Mouse (Mus musculus) spleen, adult 2 months (tissue): ENCODE data around the gene Dcbld2. TPM values are rescaled to one million over a fixed set of nuclear protein-coding genes. Genes with fewer than 3 reads are reported as not detected.

Experiments
- DNase-seq, 2 experiments: peaks; one replicate each; pipeline versions ENCODE4 v3.0.0 to v3.0.0-alpha.2; 2012 to 2021; ENCODE audit warnings: low spot score in 2 of 2, low read depth in 1 of 2
- H3K27ac ChIP-seq: fragments of 200-500 bp; 2 replicates; pipeline ENCODE4 v1.5.1; 2012; ENCODE audit warnings: low read length, inconsistent platforms; ENCODE audit not compliant: insufficient read depth
- H3K27me3 ChIP-seq: fragments of 200-500 bp; 2 replicates; pipeline ENCODE4 v1.6.1; 2012; ENCODE audit warnings: mild to moderate bottlenecking, moderate library complexity, low read length, inconsistent platforms; ENCODE audit not compliant: control insufficient read depth, insufficient read depth
- H3K36me3 ChIP-seq: fragments of 200-500 bp; 2 replicates; pipeline ENCODE4 v1.6.1; 2012; ENCODE audit warnings: mild to moderate bottlenecking, low read length, inconsistent platforms; ENCODE audit not compliant: control insufficient read depth, insufficient read depth
- H3K4me1 ChIP-seq: fragments of 200-500 bp; 2 replicates; pipeline ENCODE4 v1.6.1; 2011; ENCODE audit warnings: inconsistent platforms; ENCODE audit not compliant: control insufficient read depth, insufficient read depth, insufficient read length
- H3K4me3 ChIP-seq: fragments of 200-500 bp; 2 replicates; pipeline ENCODE4 v1.5.1; 2011; ENCODE audit warnings: mild to moderate bottlenecking, inconsistent platforms; ENCODE audit not compliant: insufficient read depth, insufficient read length; ENCODE audit errors: extremely low read depth
- CTCF ChIP-seq: fragments of 200-500 bp; IDR thresholded peaks from 2 replicates; pipeline ENCODE4 v1.5.1; 2011; ENCODE audit warnings: mild to moderate bottlenecking, inconsistent platforms; ENCODE audit not compliant: insufficient read depth, insufficient read length, insufficient replicate concordance; ENCODE audit errors: extremely low read depth
- POLR2A ChIP-seq: fragments of 200-500 bp; IDR thresholded peaks from 2 replicates; pipeline ENCODE4 v1.6.1; 2011; ENCODE audit warnings: low read depth, low read length, inconsistent platforms
- WGBS: fragments of 180-500 bp; shearing (Covaris S2); methylation state at CpG from one replicate; pipeline ENCODE4 v1.1.7; 2018; 5-methylcytosine and 5-hydroxymethylcytosine counted together
- polyA plus RNA-seq: library from polyadenylated mRNA; depleted of rRNA; stranded (reverse); fragments of >200 nt; gene quantifications from 2 replicates; pipeline ENCODE4 v1.2.3, GENCODE M21; 2012

Dcbld2 gene
- polyA plus RNA-seq, 1 experiment = 3.7 TPM

DNA sequence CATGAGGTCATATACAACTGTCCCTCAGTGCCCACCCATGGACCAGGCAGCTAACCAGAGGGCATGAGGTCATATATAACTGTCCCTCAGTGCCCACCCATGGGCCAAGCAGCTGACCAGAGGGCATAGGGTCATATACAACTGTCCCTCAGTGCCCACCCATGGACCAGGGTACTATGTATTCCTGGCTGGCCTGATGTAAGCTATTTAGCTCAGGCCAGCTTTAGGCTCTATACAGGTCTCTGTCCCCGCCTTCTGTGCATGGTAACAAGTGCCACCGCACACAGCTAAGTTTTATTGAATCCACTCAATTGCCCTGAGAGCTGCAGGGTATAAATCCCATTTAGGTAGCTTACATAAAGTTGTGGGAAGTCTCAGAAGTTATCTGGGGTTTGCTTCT, 7.3 kb downstream of the Dcbld2 start:
- Histone ChIP-seq H3K4me3 (no peak overlapping the region), H3K27me3 (0 out of 2 replicates have a peak, but pooled peaks cover 3% of the 10 kb centered on the region), H3K27ac (no peak overlapping the region), H3K36me3 (no peaks in the 10 kb centered on the region), H3K4me1 (no peaks in the 10 kb centered on the region)
- WGBS = 97% methylated on average over 2 of the region's 2 CpGs
- TF ChIP-seq CTCF (no peak), POLR2A (no peak)
- DNase-seq = no peak

DNA sequence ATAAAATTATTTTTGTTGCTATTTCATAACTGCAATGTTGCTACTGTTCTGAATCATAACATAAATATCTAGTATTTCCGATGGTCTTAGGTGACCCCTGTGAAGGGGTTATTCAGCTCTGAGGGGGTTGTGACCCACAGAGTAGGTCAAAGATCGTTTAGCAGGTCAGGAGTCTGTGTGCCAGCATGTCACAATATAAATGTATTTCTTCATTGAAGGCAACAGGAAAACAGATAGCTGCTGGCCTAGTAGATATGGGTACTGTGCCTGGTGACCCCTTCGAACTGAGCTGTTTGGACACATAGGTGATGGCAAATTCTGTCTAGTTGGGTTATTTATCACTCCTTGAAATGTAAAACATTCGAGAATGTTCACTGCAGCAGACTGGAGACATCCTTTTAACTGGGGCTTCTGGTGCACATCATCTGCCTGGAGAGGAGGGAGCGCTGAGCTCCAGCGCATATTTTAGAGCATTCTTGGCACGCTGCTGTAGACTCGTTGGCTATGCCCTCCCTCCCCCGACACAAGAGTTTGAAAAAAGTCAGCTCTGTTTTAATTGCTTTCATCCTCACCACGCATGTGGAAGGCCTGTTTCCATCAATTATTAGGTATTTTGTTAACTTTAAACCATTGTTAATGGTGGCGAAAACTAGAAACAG, 13.6 kb downstream of the Dcbld2 start:
- no peak for TF ChIP-seq CTCF
- TF ChIP-seq POLR2A = no peak

GRCm38 (mm10) chr16:58430246-58430645, 22.0 kb downstream of the Dcbld2 start:
- no peaks in the 10 kb centered on the region for H3K27me3 ChIP-seq
- no peak for TF ChIP-seq CTCF
- no peak for TF ChIP-seq POLR2A
- WGBS = 87% methylated on average over 7 of the region's 7 CpGs
- no peaks in the 10 kb centered on the region for H3K4me1 ChIP-seq
- no peak for DNase-seq
- H3K36me3 ChIP-seq = no peaks in the 10 kb centered on the region
- no peak overlapping the region for H3K27ac ChIP-seq
- no peak overlapping the region for H3K4me3 ChIP-seq

More for the DNA sequence above, 13.6 kb downstream of the Dcbld2 start:
- Histone ChIP-seq H3K4me1 (no peaks in the 10 kb centered on the region), H3K4me3 (no peak overlapping the region), H3K36me3 (no peaks in the 10 kb centered on the region), H3K27me3 (no peaks in the 10 kb centered on the region), H3K27ac (no peak overlapping the region)
- WGBS = 69% methylated on average over 11 of the region's 11 CpGs
- no peak for DNase-seq

DNA sequence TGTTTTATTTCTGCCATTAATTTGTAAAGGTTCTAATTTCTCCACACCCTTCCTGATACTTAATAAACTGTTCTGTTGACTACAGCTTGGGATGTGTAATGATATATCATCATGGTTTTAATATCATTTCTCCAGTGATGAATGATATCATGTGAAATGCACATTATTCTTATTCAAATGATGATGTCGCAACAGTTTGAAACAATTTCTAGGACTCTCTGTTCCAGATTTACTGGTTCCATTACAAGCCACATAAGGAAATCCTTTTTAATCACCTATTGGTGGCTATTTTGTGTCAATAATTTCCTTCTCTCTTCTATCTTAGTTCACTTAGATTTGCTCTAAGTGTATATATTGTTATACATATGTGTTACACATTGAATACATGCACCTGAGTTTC, 24.1 kb downstream of the Dcbld2 start:
- no peak for DNase-seq
- Histone ChIP-seq H3K27ac (no peak overlapping the region), H3K4me3 (no peak overlapping the region), H3K27me3 (no peaks in the 10 kb centered on the region), H3K4me1 (no peaks in the 10 kb centered on the region), H3K36me3 (no peaks in the 10 kb centered on the region)
- TF ChIP-seq CTCF (no peak), POLR2A (no peak)
- 93% methylated on average over 1 of the region's 1 CpGs for WGBS

- no peak for DNase-seq
- no peak overlapping the region for H3K4me3 ChIP-seq
- no peaks in the 10 kb centered on the region for H3K4me1 ChIP-seq
- H3K36me3 ChIP-seq = no peaks in the 10 kb centered on the region
- H3K27me3 ChIP-seq = no peaks in the 10 kb centered on the region
- TF ChIP-seq CTCF = no peak
- no peak for TF ChIP-seq POLR2A
- WGBS = 45% methylated on average over 6 of the region's 6 CpGs
- no peak overlapping the region for H3K27ac ChIP-seq
Measured at GRCm38 (mm10) chr16:58444735-58445134, 36.5 kb downstream of the Dcbld2 start.

GRCm38 (mm10) chr16:58446281-58447259, 38.3 kb downstream of the Dcbld2 start:
- WGBS = 92% methylated on average over 4 of the region's 4 CpGs

DNA sequence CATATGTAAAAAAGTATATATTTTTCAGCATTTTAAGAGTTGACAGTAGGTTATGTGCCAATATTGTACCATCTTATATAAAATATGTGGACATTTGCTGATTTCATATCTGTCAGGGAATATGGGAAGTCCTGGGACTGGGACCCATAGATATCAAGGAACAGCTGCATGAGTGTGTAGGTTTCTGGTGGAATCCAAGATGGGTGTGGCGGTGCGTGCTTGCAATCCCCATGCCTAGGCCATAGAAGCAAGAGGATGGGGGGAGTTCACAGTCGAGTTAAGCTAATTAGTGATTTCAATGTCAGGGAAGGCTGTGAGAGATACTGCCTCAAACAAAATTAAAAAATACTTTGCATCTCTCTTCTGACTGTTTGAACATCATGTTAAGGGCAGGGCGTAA, 40.8 kb downstream of the Dcbld2 start:
- Histone ChIP-seq H3K4me3 (no peak overlapping the region), H3K4me1 (no peaks in the 10 kb centered on the region), H3K36me3 (no peaks in the 10 kb centered on the region), H3K27ac (no peak overlapping the region), H3K27me3 (no peaks in the 10 kb centered on the region)
- WGBS = 92% methylated on average over 4 of the region's 4 CpGs
- TF ChIP-seq CTCF (no peak), POLR2A (no peak)
- no peak for DNase-seq

More at GRCm38 (mm10) chr16:58446281-58447259, 38.3 kb downstream of the Dcbld2 start:
- Histone ChIP-seq H3K27me3 (no peaks in the 10 kb centered on the region), H3K4me3 (no peak overlapping the region), H3K27ac (no peak overlapping the region), H3K36me3 (no peaks in the 10 kb centered on the region), H3K4me1 (no peaks in the 10 kb centered on the region)
- DNase-seq = no peak
- TF ChIP-seq CTCF (no peak), POLR2A (no peak)
